ENCODE assay signal across 10 mouse cellular contexts in genomic region chr11:86022439-86022838, GRCm38 (mm10).
DNase-seq lines count a peak whose midpoint lies in the region; ATAC-seq and TF ChIP-seq lines count a peak whose summit lies in the region.
"Had no signal": no experiment of that assay in that cellular context is flagged by ENCODE, and none has a peak within 500 bp of the region (broad histone marks: within the 10 kb centered on the region; RNA-seq: fewer than 3 reads in every experiment).

No protein-coding gene starts in this region.

- no peak overlapping the region for H3K27ac ChIP-seq in heart, embryonic 11.5 days (ENCODE audit: low read depth, low read length)
- H3K27ac ChIP-seq in thymus, adult 2 months (ENCODE audit: control insufficient read depth, insufficient read depth, low read length), result no peak overlapping the region
- H3K27ac ChIP-seq: liver, embryonic 13.5 days had no signal

- no peak for TF ChIP-seq POLR2A in thymus, adult 2 months (IDR thresholded peaks at IDR 0.05; ENCODE audit: control insufficient read depth, extremely low read depth, insufficient read depth, low read length, poor library complexity)

- no peak overlapping the region for H3K4me3 ChIP-seq in heart, embryonic 11.5 days (ENCODE audit: low read depth, low read length)
- H3K4me3 ChIP-seq in thymus, adult 2 months (ENCODE audit: control insufficient read depth, insufficient read depth, low read length), result no peak overlapping the region
- H3K4me3 ChIP-seq: liver, embryonic 13.5 days had no signal

- H3K9me3 ChIP-seq in heart, embryonic 11.5 days (replicated peaks; ENCODE audit: control insufficient read depth, low read length), result no peaks in the 10 kb centered on the region
- H3K9me3 ChIP-seq: liver, embryonic 13.5 days had no signal

- H3K4me1 ChIP-seq in heart, embryonic 11.5 days (ENCODE audit: control insufficient read depth, insufficient read depth, low read length), result 0 out of 2 replicates have a peak, but pooled peaks cover 2% of the 10 kb centered on the region
- H3K4me1 ChIP-seq in thymus, adult 2 months (replicated peaks; ENCODE audit: control insufficient read depth, insufficient read depth, low read length), result no peaks in the 10 kb centered on the region
- H3K4me1 ChIP-seq: liver, embryonic 13.5 days had no signal

- no peak overlapping the region for H3K9ac ChIP-seq in heart, embryonic 11.5 days (ENCODE audit: low read depth, low read length)
- H3K9ac ChIP-seq: liver, embryonic 13.5 days had no signal

- no peaks in the 10 kb centered on the region for H3K36me3 ChIP-seq in heart, embryonic 11.5 days (ENCODE audit: control insufficient read depth, insufficient read depth, low read length)
- no peaks in the 10 kb centered on the region for H3K36me3 ChIP-seq in thymus, adult 2 months (ENCODE audit: control insufficient read depth, insufficient read depth, low read length)
- H3K36me3 ChIP-seq: liver, embryonic 13.5 days had no signal

- TF ChIP-seq CTCF in thymus, adult 2 months (IDR thresholded peaks at IDR 0.05; ENCODE audit: borderline replicate concordance, control insufficient read depth, extremely low read depth, insufficient read depth, low read length, poor library complexity), result no peak

- no peak overlapping the region for H3K4me2 ChIP-seq in heart, embryonic 11.5 days
- H3K4me2 ChIP-seq: liver, embryonic 13.5 days had no signal

- no peak for ATAC-seq in heart, embryonic 11.5 days (replicated peaks; ENCODE audit: insufficient number of reproducible peaks, low FRiP score, low TSS enrichment)

- DNase-seq in heart, adult 11 months, result peak; percentile 98
- peak; percentile 88 for DNase-seq in MN1 (ENCODE audit: low spot score)
- DNase-seq in fibroblast of lung, adult 2 months (ENCODE audit: low read depth), result peak; percentile 74
- peak; percentile 14 to 30 for DNase-seq in lung, adult 18-20 months
- no peak for DNase-seq in thymus, adult 2 months
- DNase-seq in embryo, embryonic 9.5 days (ENCODE audit: extremely low spot score), result no peak
- DNase-seq in cerebellum, adult 9-11 months, result no peak
- DNase-seq: cerebellum, adult 8-10 months; liver, embryonic 13.5 days had no signal

- H3K27me3 ChIP-seq in heart, embryonic 11.5 days (ENCODE audit: control insufficient read depth, insufficient read depth, low read length), result no peaks in the 10 kb centered on the region
- H3K27me3 ChIP-seq in thymus, adult 2 months (ENCODE audit: control insufficient read depth, insufficient read depth, low read length), result no peaks in the 10 kb centered on the region

- 49% methylated on average over 4 of the region's 4 CpGs for WGBS in heart, embryonic 11.5 days (ENCODE audit: insufficient replicate concordance)
- 84% methylated on average over 4 of the region's 4 CpGs for WGBS in thymus, adult 2 months

Comparison
In these comparisons a context has a peak if more than half of its experiments do, and no peak if none do; other contexts are left out.
1. DNase-seq: peak in heart, adult 11 months (single experiment), MN1 (single experiment), fibroblast of lung, adult 2 months (single experiment) and lung, adult 18-20 months (2 of 2); none in thymus, adult 2 months (single experiment), embryo, embryonic 9.5 days (single experiment) and cerebellum, adult 9-11 months (single experiment).